Comparison of ENCODE assay signal across 1 mouse cellular context in the genomic region with DNA sequence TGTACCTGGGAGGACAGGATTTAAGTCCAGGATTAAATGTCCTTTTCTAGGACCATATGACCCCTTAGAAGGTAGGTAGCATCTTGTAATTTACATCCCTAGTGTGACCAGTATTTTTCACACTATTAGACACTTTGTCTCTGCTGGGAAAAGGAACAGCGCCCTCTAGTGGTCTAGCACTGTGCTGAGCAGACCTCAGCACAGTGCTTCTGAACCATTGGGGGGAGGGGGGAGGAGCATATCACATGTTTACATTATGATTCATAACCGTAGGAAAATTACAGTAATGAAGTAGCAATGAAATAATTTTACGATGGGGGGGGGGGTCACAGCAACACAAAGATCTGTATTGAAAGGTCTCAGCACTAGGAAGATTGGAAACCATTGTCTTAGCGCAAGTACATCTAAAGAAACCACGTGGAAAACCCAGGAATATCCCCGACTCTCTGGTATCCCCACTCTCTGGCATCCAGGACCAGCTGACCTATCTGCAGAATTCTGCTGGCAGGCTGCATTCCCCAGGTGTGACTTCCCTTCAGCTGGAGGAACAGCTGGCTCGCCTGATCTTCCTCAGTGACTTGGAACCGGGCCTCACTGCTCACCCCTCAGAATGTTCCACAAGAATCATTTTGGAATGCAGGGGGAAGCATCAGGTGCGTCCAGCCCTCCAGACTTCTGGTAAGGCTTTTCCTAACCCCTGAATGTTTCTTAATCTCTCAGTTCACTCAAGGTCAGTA.
TF ChIP-seq lines count a peak whose summit lies in the region.

No protein-coding gene starts in this region.

TF ChIP-seq in CH12.LX, 34 proteins besides CTCF, POLR2A, EP300 and RAD21 (continued from another document):
- TF ChIP-seq SMC3 (IDR thresholded peaks at IDR 0.05; ENCODE audit: low read depth, low read length): peak; percentile 65
- TF ChIP-seq USF2 (conservative IDR thresholded peaks at IDR 0.05; ENCODE audit: low read depth, low read length): no peak
- TF ChIP-seq HCFC1 (IDR thresholded peaks at IDR 0.05; ENCODE audit: low read depth, low read length): no peak
- TF ChIP-seq MAX (IDR thresholded peaks at IDR 0.05; ENCODE audit: low read length): no peak
